Mouse (Mus musculus): ENCODE results near the gene Taf6l. TPM values are rescaled to one million over a fixed set of nuclear protein-coding genes. Genes with fewer than 3 reads are reported as not detected.

Gene Taf6l
- polyA plus RNA-seq, 1 experiment from 2014 or later = 30.1 TPM

DNA sequence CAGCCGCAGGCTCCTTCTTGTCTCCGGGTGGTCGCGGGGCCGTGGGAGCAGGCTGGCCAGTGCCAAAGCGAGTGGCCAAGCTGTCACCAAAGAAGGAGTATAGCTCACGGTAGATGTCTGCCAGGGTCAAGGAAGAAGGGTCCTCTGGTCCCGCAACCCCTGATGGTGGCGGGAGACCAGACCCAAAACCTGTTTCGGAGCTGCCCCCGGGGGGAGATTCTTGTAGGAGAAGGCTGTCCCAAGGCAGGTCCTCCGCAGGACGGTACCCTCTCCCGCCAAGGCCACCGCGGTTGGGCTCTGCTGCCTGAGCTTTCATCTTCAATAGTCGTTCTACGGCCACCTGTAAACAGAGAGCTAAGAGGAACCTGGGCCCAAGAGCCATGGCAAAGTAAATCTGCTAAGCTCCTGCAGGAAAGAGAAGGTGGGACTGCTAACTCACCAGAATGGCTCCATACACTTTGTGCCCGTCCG is 11.2 kb downstream of the Taf6l start:
- ATAC-seq = no peak
- peaks cover 46% of the 10 kb centered on the region for H3K36me3 ChIP-seq (ENCODE audit: poor library complexity, severe bottlenecking)
- peak overlapping the region; percentile 70 for H3K4me3 ChIP-seq
- 6% methylated on average over 20 of the region's 20 CpGs for WGBS
- H3K4me2 ChIP-seq = peak overlapping the region; percentile 100
- no peaks in the 10 kb centered on the region for H3K9me3 ChIP-seq (replicated peaks)
- H3K4me1 ChIP-seq = peaks cover 38% of the 10 kb centered on the region
- H3K27ac ChIP-seq = peak overlapping the region; percentile 99
- H3K27me3 ChIP-seq = no peaks in the 10 kb centered on the region
- H3K9ac ChIP-seq = peak overlapping the region; percentile 96

- Histone ChIP-seq H3K4me1 (peaks cover 38% of the 10 kb centered on the region), H3K4me2 (peak within 1 kb of the TSS; percentile 100), H3K4me3 (peak within 1 kb of the TSS; percentile 70), H3K27me3 (no peaks in the 10 kb centered on the region), H3K9me3 (replicated peaks) (no peaks in the 10 kb centered on the region), H3K36me3 (ENCODE audit: poor library complexity, severe bottlenecking) (peaks cover 49% of the 10 kb centered on the region), H3K27ac (peak within 1 kb of the TSS; percentile 99), H3K9ac (peak within 1 kb of the TSS; percentile 96)
- WGBS = under 1% methylated on average over 68 of the region's 68 CpGs
- ATAC-seq = peak; percentile 95
Measured at GRCm38 (mm10) chr19:8774086-8774835, 12.0 kb downstream of the Taf6l start, which contains the start of gene Tmem179b. TSS of gene Tmem179b (minus strand) at chr19:8774467.

DNA sequence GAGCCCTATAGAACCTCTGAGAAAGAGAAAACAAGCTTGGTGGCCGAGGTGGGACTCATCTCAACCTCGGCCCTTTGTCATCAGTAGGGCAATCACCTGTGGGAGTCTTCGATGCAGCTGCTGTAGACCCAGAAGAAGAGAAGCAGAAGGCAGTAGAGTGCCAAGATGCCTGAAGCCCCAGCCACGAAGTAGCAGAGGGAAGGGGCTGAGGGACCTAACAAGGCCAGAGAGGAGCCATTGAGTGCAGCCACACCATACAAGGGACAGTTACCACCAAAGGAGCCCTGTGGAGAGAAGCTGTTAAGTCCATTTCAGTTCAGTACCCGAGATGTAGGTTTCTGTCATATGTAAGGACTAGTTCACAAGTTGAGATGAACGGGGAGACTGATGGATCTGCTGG is 12.8 kb downstream of the Taf6l start:
- Histone ChIP-seq H3K36me3 (ENCODE audit: poor library complexity, severe bottlenecking) (peaks cover 52% of the 10 kb centered on the region), H3K4me1 (peaks cover 38% of the 10 kb centered on the region), H3K9ac (peak overlapping the region; percentile 96), H3K27ac (peak overlapping the region; percentile 99; the same call in 1 of the 2 replicates), H3K9me3 (replicated peaks) (no peaks in the 10 kb centered on the region), H3K4me2 (peak overlapping the region; percentile 100), H3K4me3 (peak overlapping the region; percentile 70), H3K27me3 (no peaks in the 10 kb centered on the region)
- WGBS = 68% methylated on average over 6 of the region's 6 CpGs
- ATAC-seq = no peak

DNA sequence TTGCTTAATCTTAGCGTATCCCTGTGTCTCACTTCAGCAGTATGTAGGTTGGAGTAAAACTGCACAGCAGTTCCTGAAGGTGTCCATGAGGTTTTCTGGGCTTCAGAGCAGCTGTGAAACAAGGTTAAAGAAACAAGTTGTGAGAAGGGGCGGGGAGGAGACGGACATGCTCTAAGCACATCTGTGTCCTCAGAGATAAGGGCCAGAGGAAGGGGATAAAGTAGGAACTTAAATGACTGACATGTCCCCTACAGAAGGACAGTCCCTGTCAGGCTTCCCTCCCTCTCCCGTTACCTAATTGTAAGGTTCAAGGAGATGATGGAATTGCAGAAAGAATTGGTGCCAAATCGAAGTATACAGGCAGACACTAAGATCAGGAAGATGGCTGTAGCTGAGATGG is 13.2 kb downstream of the Taf6l start:
- Histone ChIP-seq H3K9ac (0 out of 2 replicates have a peak overlapping the region, but pooled peaks have one; percentile 96), H3K27ac (peak overlapping the region; percentile 99; the same call in 1 of the 2 replicates), H3K4me3 (0 out of 2 replicates have a peak overlapping the region, but pooled peaks have one; percentile 70), H3K27me3 (no peaks in the 10 kb centered on the region), H3K9me3 (replicated peaks) (no peaks in the 10 kb centered on the region), H3K4me2 (peak overlapping the region; percentile 100), H3K4me1 (peaks cover 38% of the 10 kb centered on the region), H3K36me3 (ENCODE audit: poor library complexity, severe bottlenecking) (peaks cover 52% of the 10 kb centered on the region)
- no peak for ATAC-seq
- 87% methylated on average over 5 of the region's 5 CpGs for WGBS

GRCm38 (mm10) chr19:8770567-8771270 is 15.5 kb downstream of the Taf6l start, which contains the start of gene Tmem223:
TSS of gene Tmem223 (plus strand) at chr19:8770996.
- Histone ChIP-seq H3K9me3 (replicated peaks) (peaks cover 1% of the 10 kb centered on the region; the same call in 1 of the 2 replicates), H3K4me1 (peaks cover 37% of the 10 kb centered on the region), H3K36me3 (ENCODE audit: poor library complexity, severe bottlenecking) (peaks cover 70% of the 10 kb centered on the region), H3K4me3 (peak within 1 kb of the TSS; percentile 86), H3K4me2 (peak within 1 kb of the TSS; percentile 75), H3K27me3 (no peaks in the 10 kb centered on the region), H3K9ac (peak within 1 kb of the TSS; percentile 96), H3K27ac (peak within 1 kb of the TSS; percentile 91)
- peak; percentile 62 for ATAC-seq
- 20% methylated on average over 29 of the region's 29 CpGs for WGBS

GRCm38 (mm10) chr19:8765562-8765961 is 20.7 kb downstream of the Taf6l start:
- H3K27ac ChIP-seq = no peak overlapping the region
- no peak overlapping the region for H3K4me2 ChIP-seq
- ATAC-seq = no peak
- H3K4me3 ChIP-seq = no peak overlapping the region
- H3K9me3 ChIP-seq (replicated peaks) = peaks cover 11% of the 10 kb centered on the region; the same call in 1 of the 2 replicates
- WGBS = 97% methylated on average over 9 of the region's 9 CpGs
- H3K9ac ChIP-seq = no peak overlapping the region
- peaks cover 89% of the 10 kb centered on the region for H3K36me3 ChIP-seq (ENCODE audit: poor library complexity, severe bottlenecking)
- H3K27me3 ChIP-seq = no peaks in the 10 kb centered on the region
- peaks cover 4% of the 10 kb centered on the region for H3K4me1 ChIP-seq

- Histone ChIP-seq H3K4me2 (no peak overlapping the region), H3K27me3 (no peaks in the 10 kb centered on the region), H3K36me3 (ENCODE audit: poor library complexity, severe bottlenecking) (peaks cover 66% of the 10 kb centered on the region), H3K27ac (no peak overlapping the region), H3K4me3 (no peak overlapping the region), H3K9me3 (replicated peaks) (peaks cover 11% of the 10 kb centered on the region; the same call in 1 of the 2 replicates), H3K4me1 (peaks cover 8% of the 10 kb centered on the region), H3K9ac (no peak overlapping the region)
- no peak for ATAC-seq
- 97% methylated on average over 4 of the region's 4 CpGs for WGBS
Measured at GRCm38 (mm10) chr19:8763276-8763675, 22.9 kb downstream of the Taf6l start.

DNA sequence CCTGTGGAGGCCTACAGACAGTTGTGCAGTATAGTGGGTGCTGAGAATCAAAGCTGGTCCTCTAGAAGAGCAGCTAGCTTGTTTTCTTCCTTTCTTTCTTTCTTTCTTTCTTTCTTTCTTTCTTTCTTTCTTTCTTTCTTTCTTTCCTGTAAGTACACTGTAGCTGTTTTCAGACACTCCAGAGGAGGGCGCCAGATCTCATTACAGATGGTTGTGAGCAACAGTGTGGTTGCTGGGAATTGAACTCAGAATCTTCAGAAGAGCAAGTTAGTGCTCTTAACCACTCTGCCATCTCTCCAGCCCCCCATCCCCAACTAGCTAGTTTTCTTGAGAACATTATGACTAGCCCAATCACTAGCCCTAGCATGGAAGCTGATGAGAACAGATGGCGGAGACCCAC is 25.5 kb downstream of the Taf6l start:
- WGBS = 84% methylated on average over 2 of the region's 2 CpGs
- no peak overlapping the region for H3K27ac ChIP-seq

GRCm38 (mm10) chr19:8758899-8759298 is 27.3 kb downstream of the Taf6l start:
- Histone ChIP-seq H3K36me3 (ENCODE audit: poor library complexity, severe bottlenecking) (peaks cover 38% of the 10 kb centered on the region), H3K9ac (no peak overlapping the region), H3K4me2 (no peak overlapping the region), H3K27ac (no peak overlapping the region), H3K9me3 (replicated peaks) (no peaks in the 10 kb centered on the region), H3K27me3 (no peaks in the 10 kb centered on the region), H3K4me1 (peaks cover 26% of the 10 kb centered on the region), H3K4me3 (no peak overlapping the region)
- 98% methylated on average over 2 of the region's 2 CpGs for WGBS
- no peak for ATAC-seq

More for the DNA sequence above, 25.5 kb downstream of the Taf6l start:
- peaks cover 24% of the 10 kb centered on the region for H3K4me1 ChIP-seq
- H3K4me3 ChIP-seq = no peak overlapping the region
- no peaks in the 10 kb centered on the region for H3K27me3 ChIP-seq
- H3K4me2 ChIP-seq = no peak overlapping the region
- peaks cover 10% of the 10 kb centered on the region; the same call in 1 of the 2 replicates for H3K9me3 ChIP-seq (replicated peaks)
- no peak for ATAC-seq
- no peak overlapping the region for H3K9ac ChIP-seq
- peaks cover 42% of the 10 kb centered on the region for H3K36me3 ChIP-seq (ENCODE audit: poor library complexity, severe bottlenecking)

- Histone ChIP-seq H3K27me3 (no peaks in the 10 kb centered on the region), H3K27ac (peak overlapping the region; percentile 85), H3K4me1 (peaks cover 26% of the 10 kb centered on the region), H3K9me3 (replicated peaks) (no peaks in the 10 kb centered on the region), H3K4me2 (peak overlapping the region; percentile 85), H3K9ac (peak overlapping the region; percentile 95), H3K36me3 (ENCODE audit: poor library complexity, severe bottlenecking) (peaks cover 37% of the 10 kb centered on the region), H3K4me3 (peak overlapping the region; percentile 96)
- no peak for ATAC-seq
- 6% methylated on average over 14 of the region's 14 CpGs for WGBS
Measured at GRCm38 (mm10) chr19:8757471-8757998, 28.7 kb downstream of the Taf6l start.

GRCm38 (mm10) chr19:8756635-8757387 is 29.4 kb downstream of the Taf6l start, which contains the start of gene Nxf1:
TSS of gene Nxf1 (plus strand) at chr19:8757073.
- H3K27ac ChIP-seq = peak within 1 kb of the TSS; percentile 85
- H3K4me1 ChIP-seq = peaks cover 26% of the 10 kb centered on the region
- H3K4me3 ChIP-seq = peak within 1 kb of the TSS; percentile 96
- no peaks in the 10 kb centered on the region for H3K27me3 ChIP-seq
- H3K36me3 ChIP-seq (ENCODE audit: poor library complexity, severe bottlenecking) = peaks cover 38% of the 10 kb centered on the region
- ATAC-seq = peak; percentile 95
- H3K4me2 ChIP-seq = peak within 1 kb of the TSS; percentile 85
- under 1% methylated on average over 74 of the region's 75 CpGs for WGBS
- peak within 1 kb of the TSS; percentile 95 for H3K9ac ChIP-seq
- H3K9me3 ChIP-seq (replicated peaks) = no peaks in the 10 kb centered on the region
